Mouse (Mus musculus) limb, embryonic 15.5 days (tissue): Measurements from ENCODE around the gene Gm42957. TPM values are rescaled to one million over a fixed set of nuclear protein-coding genes. Genes with fewer than 3 reads are reported as not detected.
A peak's percentile ranks its signal among the peaks of the same experiment; 100 is the strongest.

ENCODE experiments used
- ATAC-seq: fragments of 200-750 bp; cut with Nextera tagmentation; 2 replicates; pipeline ENCODE4 v1.8.0; 2017; ENCODE audit warnings: low read depth, moderate TSS enrichment; ENCODE audit not compliant: insufficient number of reproducible peaks, low FRiP score, low TSS enrichment
- H3K27ac ChIP-seq: fragments of 300-500 bp; sonication (generic); 2 replicates; pipeline ENCODE4 v1.5.1; 2015; ENCODE audit warnings: moderate library complexity, mild to moderate bottlenecking, inconsistent platforms
- H3K27me3 ChIP-seq: fragments of 300-500 bp; sonication (generic); 2 replicates; pipeline ENCODE4 v1.6.1; 2015; ENCODE audit warnings: inconsistent platforms
- H3K36me3 ChIP-seq: fragments of 300-500 bp; sonication (generic); 2 replicates; pipeline ENCODE4 v1.6.1; 2015; ENCODE audit warnings: inconsistent platforms
- H3K4me1 ChIP-seq: fragments of 300-500 bp; sonication (generic); 2 replicates; pipeline ENCODE4 v1.6.1; 2015; ENCODE audit warnings: inconsistent platforms
- H3K4me2 ChIP-seq: fragments of 300-500 bp; sonication (generic); 2 replicates; pipeline ENCODE4 v1.6.1; 2015; ENCODE audit warnings: mild to moderate bottlenecking, inconsistent platforms
- H3K4me3 ChIP-seq: fragments of 300-500 bp; sonication (generic); 2 replicates; pipeline ENCODE4 v1.5.1; 2015; ENCODE audit warnings: mild to moderate bottlenecking, inconsistent platforms
- H3K9ac ChIP-seq: fragments of 300-500 bp; sonication (generic); 2 replicates; pipeline ENCODE4 v1.6.1; 2015; ENCODE audit warnings: inconsistent platforms
- H3K9me3 ChIP-seq: fragments of 300-500 bp; sonication (generic); 2 replicates; pipeline ENCODE4 v1.6.1; 2016; ENCODE audit warnings: inconsistent platforms
- WGBS: fragments of 180-500 bp; shearing (Covaris S2); methylation state at CpG from one replicate; pipeline ENCODE4 v1.1.7; 2015; 5-methylcytosine and 5-hydroxymethylcytosine counted together
- polyA plus RNA-seq: library from polyadenylated mRNA; unstranded; fragments of >200 nt; fragmentation: Nextera tagmentation; extraction: Ambion mirVana; gene quantifications from 2 replicates; pipeline ENCODE4 v1.2.1, GENCODE M21; 2015

Gene Gm42957
- polyA plus RNA-seq, result 0.29 and 0.37 TPM in 2 replicates

DNA sequence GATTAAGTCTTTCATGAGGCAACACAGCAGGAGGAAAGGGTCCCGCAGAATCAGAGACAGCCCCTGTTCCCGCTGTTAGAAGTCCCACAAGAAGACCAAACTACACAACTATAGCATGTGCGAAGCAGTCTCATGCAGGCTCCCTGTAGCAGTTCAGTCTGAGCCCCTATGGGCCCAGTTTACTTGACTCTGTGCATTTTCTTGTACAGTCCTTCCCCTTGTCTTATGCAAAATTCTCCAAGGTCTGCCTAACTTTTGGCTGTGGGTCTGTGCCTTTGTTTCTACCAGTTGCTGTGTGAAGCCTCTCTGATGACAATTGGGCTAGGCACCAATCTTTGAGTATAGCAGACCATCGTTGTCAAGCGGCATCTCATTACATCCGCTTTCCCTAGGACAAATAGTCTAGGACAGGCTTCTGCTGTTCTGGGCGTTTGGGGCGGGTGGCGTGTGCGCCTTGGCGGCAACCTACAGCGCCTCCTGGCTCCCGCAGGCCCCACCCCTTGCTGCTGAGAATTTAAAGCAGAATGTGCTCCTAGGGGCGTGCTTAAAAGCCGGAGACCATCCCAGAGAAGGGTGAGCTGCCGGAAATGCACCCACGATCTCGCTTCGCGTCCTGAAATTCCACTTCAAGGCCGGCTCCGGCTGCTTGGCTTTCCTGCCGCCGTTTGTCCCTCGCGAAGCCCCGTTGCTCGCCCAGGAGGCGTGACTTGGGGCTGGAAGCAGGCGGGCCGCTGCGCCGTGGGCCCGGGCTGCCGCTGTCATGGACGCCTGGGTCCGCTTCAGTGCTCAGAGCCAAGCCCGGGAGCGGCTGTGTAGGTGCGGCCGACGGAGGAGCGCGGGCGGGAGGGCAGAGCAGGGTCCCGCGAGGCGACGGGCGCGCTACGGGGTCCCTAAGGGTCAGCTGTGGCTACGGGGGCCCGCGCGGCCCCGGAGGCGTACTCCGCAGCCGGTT, at the start of gene Gm42957, which contains the start of gene Pex11b:
TSS of gene Gm42957 (plus strand) at position 547 of the 952 bp plus-strand sequence.
TSS of gene Pex11b (plus strand) at position 449 of the 952 bp plus-strand sequence.
- WGBS, result 1% methylated on average over 60 of the region's 60 CpGs
- Histone ChIP-seq H3K27me3 (no peaks in the 10 kb centered on the region), H3K9me3 (no peaks in the 10 kb centered on the region), H3K4me2 (peak within 1 kb of the TSS; percentile 57), H3K4me3 (peak within 1 kb of the TSS; percentile 90), H3K36me3 (peaks cover 55% of the 10 kb centered on the region), H3K27ac (peak within 1 kb of the TSS; percentile 90), H3K9ac (peak within 1 kb of the TSS; percentile 95), H3K4me1 (peaks cover 28% of the 10 kb centered on the region)
- peak; percentile 85 for ATAC-seq

DNA sequence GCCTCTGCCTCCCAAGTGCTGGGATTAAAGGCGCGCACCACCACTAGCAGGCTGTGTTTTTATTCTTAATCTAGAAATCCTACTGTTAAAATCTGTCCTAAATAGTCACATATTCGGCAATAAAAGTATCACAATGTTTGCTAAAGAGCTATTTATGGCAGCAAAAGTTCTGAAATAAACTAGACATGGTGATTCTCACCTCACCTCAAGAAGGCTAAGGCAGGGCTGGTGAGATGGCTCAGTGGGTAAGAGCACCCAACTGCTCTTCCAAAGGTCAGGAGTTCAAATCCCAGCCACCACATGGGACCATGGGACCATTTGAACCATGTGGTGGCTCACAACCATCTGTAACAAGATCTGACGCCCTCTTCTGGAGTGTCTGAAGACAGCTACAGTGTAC, 44.6 kb upstream of the Gm42957 start:
- ATAC-seq, result no peak
- Histone ChIP-seq H3K4me3 (no peak overlapping the region), H3K9me3 (no peaks in the 10 kb centered on the region), H3K36me3 (no peaks in the 10 kb centered on the region), H3K27me3 (no peaks in the 10 kb centered on the region), H3K9ac (no peak overlapping the region), H3K4me1 (peaks cover 6% of the 10 kb centered on the region), H3K27ac (no peak overlapping the region), H3K4me2 (no peak overlapping the region)
- WGBS, result 77% methylated on average over 4 of the region's 4 CpGs

DNA sequence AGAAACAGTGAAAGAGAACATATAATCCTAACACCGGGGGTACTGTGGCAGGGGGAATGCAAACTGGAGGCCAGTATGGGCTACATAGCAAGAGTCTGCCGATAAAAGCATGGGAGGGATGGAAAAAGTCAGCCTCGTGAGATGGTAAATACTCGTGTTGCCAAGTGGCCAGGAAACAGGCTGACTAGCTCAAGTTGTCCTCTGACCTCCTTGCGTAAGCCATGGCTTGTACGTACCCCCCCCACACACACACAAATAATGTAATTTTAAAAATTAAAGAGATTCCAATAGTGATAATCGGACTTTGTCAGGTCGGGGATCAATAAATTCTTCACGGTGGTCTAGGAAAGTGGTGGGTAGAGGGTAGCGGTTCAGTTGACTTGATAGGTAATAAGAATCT, 41.9 kb upstream of the Gm42957 start:
- Histone ChIP-seq H3K9me3 (no peaks in the 10 kb centered on the region), H3K36me3 (no peaks in the 10 kb centered on the region), H3K4me3 (peak overlapping the region; percentile 75), H3K4me2 (peak overlapping the region; percentile 75), H3K27ac (peak overlapping the region; percentile 89; the same call in 1 of the 2 replicates), H3K27me3 (peaks cover 5% of the 10 kb centered on the region; the same call in 1 of the 2 replicates), H3K4me1 (peaks cover 34% of the 10 kb centered on the region), H3K9ac (peak overlapping the region; percentile 58)
- WGBS, result under 1% methylated on average over 10 of the region's 10 CpGs
- ATAC-seq, result no peak

DNA sequence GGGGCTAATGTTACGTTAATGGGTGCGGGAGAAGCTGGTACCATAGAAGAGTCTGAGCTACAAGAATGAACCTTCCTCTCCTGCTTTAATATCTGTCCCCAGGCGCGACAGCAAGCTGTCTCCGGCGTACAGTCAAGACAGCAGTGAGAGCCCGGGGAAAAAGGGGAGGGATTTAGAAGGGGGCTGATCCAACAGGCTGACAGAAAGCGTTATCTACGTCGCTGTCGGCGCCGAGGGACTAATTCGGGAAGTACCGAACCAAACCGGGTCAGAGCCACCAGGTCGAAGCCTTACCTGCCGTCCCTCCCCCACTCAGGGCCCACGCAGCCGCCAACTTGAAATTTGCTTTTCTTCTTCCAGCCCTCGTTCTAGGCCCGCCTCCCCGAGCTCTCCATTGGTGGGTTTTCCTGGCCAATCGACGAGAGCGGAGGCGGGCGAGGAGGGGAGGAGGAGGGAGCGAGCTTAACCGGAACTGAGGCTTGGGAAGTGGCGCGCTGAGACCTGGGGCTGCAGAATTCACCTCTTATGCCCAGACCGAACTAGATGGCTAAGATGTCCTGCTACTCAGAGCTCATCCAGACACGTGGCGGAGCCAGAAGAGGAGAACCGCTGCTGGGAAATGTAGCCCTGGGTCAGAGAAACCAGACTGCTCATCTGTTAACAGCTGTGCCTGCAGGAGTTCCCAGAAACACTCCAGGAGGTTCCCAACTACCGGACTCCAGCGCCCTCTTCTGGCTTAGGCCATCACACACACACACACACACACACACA, 41.3 kb upstream of the Gm42957 start, which contains the start of gene Polr3gl:
TSS of gene Polr3gl (minus strand) at position 392 of the 771 bp plus-strand sequence.
- H3K9me3 ChIP-seq, result no peaks in the 10 kb centered on the region
- peak within 1 kb of the TSS; percentile 89 for H3K27ac ChIP-seq
- H3K36me3 ChIP-seq, result no peaks in the 10 kb centered on the region
- H3K27me3 ChIP-seq, result peaks cover 5% of the 10 kb centered on the region; the same call in 1 of the 2 replicates
- H3K4me2 ChIP-seq, result peak within 1 kb of the TSS; percentile 75
- H3K4me3 ChIP-seq, result peak within 1 kb of the TSS; percentile 75
- ATAC-seq, result peak; percentile 87
- WGBS, result under 1% methylated on average over 38 of the region's 38 CpGs
- peak within 1 kb of the TSS; percentile 58 for H3K9ac ChIP-seq
- H3K4me1 ChIP-seq, result peaks cover 39% of the 10 kb centered on the region

DNA sequence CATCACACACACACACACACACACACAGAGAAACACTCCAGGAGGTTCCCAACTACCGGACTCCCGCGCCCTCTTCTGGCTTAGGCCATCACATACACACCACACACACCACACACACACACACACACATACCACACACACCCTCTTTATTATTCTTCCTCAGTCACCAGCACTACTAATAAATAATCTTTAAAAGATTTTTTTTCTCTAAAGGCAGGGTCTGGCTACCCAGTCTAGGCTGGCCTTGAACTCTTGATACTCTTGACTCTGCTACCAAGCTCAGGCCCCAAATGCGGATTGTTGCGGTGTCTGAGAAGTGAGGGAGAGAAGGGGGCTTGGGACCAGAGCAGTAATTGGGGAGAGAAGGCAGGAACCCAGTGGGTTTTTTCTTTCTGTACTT, 40.4 kb upstream of the Gm42957 start:
- Histone ChIP-seq H3K27ac (no peak overlapping the region), H3K4me1 (peaks cover 44% of the 10 kb centered on the region), H3K27me3 (peaks cover 9% of the 10 kb centered on the region; the same call in 1 of the 2 replicates), H3K9ac (no peak overlapping the region), H3K4me2 (no peak overlapping the region), H3K36me3 (no peaks in the 10 kb centered on the region), H3K4me3 (no peak overlapping the region), H3K9me3 (no peaks in the 10 kb centered on the region)
- no peak for ATAC-seq
- 74% methylated on average over 5 of the region's 5 CpGs for WGBS

DNA sequence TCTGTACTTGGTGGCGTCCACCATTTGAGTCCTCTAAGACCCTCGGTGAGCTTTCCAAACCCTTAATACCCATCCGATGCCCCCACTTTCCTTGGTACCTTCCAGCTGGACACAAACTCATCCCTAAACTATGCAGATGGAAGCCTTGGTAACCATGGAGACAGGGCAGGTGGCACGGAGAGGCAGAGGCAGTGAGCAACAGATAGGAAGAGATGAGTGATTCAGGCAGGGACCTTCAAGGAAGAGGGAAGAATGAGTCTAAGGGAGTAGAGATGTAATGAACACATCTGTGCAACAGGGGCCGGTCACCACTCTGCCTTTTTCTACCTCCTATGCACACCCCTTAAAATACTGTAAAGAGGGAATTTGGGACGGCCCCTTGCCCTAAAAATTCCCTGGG, 39.6 kb upstream of the Gm42957 start:
- no peak for ATAC-seq
- H3K4me3 ChIP-seq, result peak overlapping the region; percentile 55
- no peaks in the 10 kb centered on the region for H3K36me3 ChIP-seq
- no peaks in the 10 kb centered on the region for H3K9me3 ChIP-seq
- H3K4me2 ChIP-seq, result peak overlapping the region; percentile 95
- 23% methylated on average over 6 of the region's 6 CpGs for WGBS
- H3K4me1 ChIP-seq, result peaks cover 46% of the 10 kb centered on the region
- no peak overlapping the region for H3K9ac ChIP-seq
- H3K27ac ChIP-seq, result no peak overlapping the region
- peaks cover 9% of the 10 kb centered on the region; the same call in 1 of the 2 replicates for H3K27me3 ChIP-seq

DNA sequence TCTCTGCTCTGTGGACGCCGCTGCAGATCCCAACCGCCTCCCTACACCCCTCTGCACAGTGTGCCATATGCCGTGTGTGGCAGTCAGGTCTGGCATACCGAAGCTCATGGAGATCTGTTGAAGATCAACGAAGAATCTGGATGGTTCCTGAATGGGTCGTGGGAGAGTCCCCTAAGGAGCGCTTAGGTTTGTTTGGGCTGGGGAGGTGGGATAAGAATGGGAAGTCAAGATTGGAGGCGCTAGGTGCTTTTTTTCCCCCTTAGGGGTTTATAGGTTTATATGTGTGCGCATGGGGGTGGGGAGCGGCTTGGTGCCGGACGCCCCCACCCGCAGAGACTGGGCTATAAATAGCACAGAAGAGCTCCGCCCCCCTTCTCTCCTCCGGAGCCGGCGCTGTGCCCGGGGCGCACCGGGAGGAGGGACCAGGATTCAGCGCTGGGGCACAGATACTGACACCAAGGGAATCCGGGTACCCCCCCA, 39.0 kb upstream of the Gm42957 start, which contains the start of gene Ankrd34a:
TSS of gene Ankrd34a (plus strand) at position 409 of the 480 bp plus-strand sequence.
- Histone ChIP-seq H3K36me3 (no peaks in the 10 kb centered on the region), H3K9ac (peak within 1 kb of the TSS; percentile 60), H3K4me2 (peak within 1 kb of the TSS; percentile 95), H3K27me3 (peaks cover 9% of the 10 kb centered on the region; the same call in 1 of the 2 replicates), H3K9me3 (no peaks in the 10 kb centered on the region), H3K4me3 (peak within 1 kb of the TSS; percentile 55), H3K4me1 (peaks cover 46% of the 10 kb centered on the region), H3K27ac (peak within 1 kb of the TSS; percentile 74)
- no peak for ATAC-seq
- 1% methylated on average over 19 of the region's 23 CpGs for WGBS

DNA sequence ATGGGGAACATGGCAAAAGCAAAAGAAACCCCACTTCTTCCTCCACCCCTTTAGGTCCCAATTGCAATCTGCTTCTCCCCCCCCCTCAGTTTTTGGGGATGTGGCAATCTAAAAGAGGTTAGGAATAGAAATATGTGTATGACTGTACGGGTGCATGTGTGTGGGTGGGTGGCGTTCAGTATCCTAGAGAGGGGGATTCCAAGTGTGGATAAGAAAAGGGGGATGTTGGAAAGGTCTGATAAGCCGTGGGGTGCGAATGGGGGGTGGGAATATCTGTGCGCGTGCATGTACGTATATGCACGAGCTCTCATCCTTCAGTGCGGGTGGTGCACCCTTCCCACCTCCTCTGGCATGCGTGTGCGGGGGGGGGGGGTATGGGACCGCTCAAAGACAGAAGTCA, 38.4 kb upstream of the Gm42957 start:
- ATAC-seq, result no peak

DNA sequence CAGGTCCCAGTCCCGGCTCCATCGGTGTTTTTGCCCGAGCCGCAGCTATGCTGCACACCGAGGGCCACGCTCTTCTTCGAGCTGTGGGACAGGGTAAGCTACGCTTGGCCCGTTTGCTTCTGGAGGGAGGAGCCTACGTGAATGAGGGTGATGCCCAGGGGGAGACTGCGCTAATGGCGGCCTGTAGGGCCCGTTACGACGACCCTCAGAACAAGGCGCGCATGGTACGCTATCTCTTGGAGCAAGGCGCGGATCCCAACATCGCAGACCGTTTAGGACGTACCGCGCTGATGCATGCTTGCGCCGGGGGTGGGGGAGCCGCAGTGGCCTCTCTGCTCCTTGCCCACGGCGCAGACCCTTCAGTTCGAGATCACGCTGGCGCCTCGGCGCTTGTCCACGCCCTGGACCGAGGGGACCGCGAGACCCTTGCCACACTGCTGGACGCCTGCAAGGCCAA, 37.8 kb upstream of the Gm42957 start:
- Histone ChIP-seq H3K4me2 (peak overlapping the region; percentile 95), H3K4me1 (peaks cover 48% of the 10 kb centered on the region), H3K9ac (peak overlapping the region; percentile 60), H3K36me3 (no peaks in the 10 kb centered on the region), H3K27ac (peak overlapping the region; percentile 74), H3K4me3 (peak overlapping the region; percentile 55), H3K9me3 (no peaks in the 10 kb centered on the region), H3K27me3 (peaks cover 9% of the 10 kb centered on the region; the same call in 1 of the 2 replicates)
- no peak for ATAC-seq
- under 1% methylated on average over 40 of the region's 40 CpGs for WGBS

More for the DNA sequence above, 38.4 kb upstream of the Gm42957 start:
- under 1% methylated on average over 10 of the region's 12 CpGs for WGBS
- peak overlapping the region; percentile 60 for H3K9ac ChIP-seq
- H3K4me3 ChIP-seq, result peak overlapping the region; percentile 55
- H3K4me2 ChIP-seq, result peak overlapping the region; percentile 95
- H3K27me3 ChIP-seq, result peaks cover 9% of the 10 kb centered on the region; the same call in 1 of the 2 replicates
- H3K36me3 ChIP-seq, result no peaks in the 10 kb centered on the region
- H3K9me3 ChIP-seq, result no peaks in the 10 kb centered on the region
- H3K27ac ChIP-seq, result peak overlapping the region; percentile 74; the same call in 1 of the 2 replicates
- peaks cover 46% of the 10 kb centered on the region for H3K4me1 ChIP-seq

DNA sequence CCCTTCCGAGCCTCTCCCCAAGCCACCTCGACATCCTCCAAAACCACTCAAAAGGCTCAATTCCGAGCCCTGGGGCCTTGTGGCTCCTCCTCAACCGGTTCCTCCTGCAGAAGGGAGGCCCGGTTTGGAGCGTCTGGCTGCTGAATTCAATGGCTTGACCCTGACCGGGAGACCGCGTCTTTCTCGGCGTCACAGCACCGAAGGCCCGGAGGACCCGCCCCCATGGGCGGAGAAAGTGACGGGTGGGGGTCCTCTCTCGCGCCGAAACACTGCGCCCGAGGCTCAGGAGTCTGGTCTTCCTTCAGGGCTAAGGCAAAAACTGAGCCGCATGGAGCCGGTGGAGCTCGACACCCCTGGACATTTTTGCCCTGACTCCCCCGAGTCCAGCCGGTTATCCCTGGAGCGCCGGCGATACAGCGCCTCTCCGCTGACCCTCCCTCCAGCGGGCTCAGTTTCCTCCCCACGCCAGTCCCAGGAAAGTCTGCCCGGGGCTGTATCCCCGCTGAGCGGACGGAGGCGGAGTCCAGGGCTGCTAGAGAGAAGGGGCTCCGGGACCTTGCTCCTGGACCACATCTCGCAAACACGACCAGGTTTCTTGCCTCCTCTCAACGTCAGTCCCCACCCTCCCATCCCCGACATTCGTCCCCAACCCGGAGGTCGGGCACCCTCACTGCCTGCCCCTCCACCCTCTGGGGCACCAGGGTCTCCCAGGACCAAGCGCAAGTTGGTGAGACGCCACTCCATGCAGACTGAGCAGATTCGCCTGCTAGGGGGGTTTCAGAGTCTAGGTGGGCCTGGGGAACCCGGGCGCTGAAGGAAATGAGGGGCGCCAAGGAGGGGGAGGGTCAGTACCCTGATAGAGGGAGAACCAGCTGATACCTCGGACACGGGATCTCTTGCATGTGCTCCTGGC, 36.9 kb upstream of the Gm42957 start:
- Histone ChIP-seq H3K9ac (peak overlapping the region; percentile 60), H3K27ac (peak overlapping the region; percentile 74), H3K4me3 (peak overlapping the region; percentile 55), H3K4me1 (peaks cover 54% of the 10 kb centered on the region), H3K9me3 (no peaks in the 10 kb centered on the region), H3K36me3 (no peaks in the 10 kb centered on the region), H3K4me2 (peak overlapping the region; percentile 95), H3K27me3 (peaks cover 9% of the 10 kb centered on the region; the same call in 1 of the 2 replicates)
- no peak for ATAC-seq
- WGBS, result 2% methylated on average over 54 of the region's 54 CpGs
